Mouse (Mus musculus) right cerebral cortex, postnatal 36 days (tissue): Measurements from ENCODE around the gene Cog1.
A peak's percentile ranks its signal among the peaks of the same experiment; 100 is the strongest.

Experiments used
- DNase-seq, 2 experiments: peaks; one replicate each; pipeline ENCODE4 v3.0.0; 2022; ENCODE audit warnings: low spot score in 2 of 2, mixed read lengths in 1 of 2

The Cog1 gene

DNA sequence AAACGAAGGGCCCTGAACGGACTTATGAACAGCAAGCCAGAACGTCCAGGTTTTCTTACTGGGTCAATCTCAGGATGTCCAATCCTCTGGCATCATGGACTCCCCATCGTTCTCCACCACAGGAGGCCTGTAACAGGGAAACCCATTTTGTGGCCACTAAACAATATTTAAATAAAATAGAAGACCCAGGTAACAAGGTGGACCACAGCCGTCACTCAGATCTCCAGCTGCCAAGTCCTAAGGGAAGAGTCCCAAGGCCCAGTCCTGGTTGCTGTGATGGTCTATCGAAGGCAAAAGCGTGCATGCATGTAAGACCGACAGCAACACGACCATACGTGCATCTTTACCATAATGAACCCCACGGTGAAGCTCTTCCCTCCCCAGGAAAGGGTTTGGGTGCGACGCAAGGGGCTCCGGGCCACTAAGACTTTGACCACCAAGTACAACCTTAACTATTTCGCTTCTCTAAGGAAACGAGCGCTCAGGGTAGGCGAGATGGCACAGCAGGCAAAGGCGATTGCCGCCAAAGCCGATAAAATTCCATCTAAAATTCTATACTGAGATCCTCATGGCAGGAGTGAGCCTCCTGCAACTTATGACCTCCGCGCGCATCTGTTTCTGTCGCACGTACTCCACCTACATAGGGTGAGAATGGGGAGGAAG is at the start of gene Cog1:
TSS of gene Cog1 (plus strand) at position 480 of the 663 bp plus-strand sequence.
- no peak for DNase-seq

- DNase-seq, result no peak
These were observed 48.3 kb upstream of the Cog1 start for GRCm38 (mm10) chr11:113600526-113601245.

- no peak for DNase-seq
These were observed 47.2 kb upstream of the Cog1 start for GRCm38 (mm10) chr11:113601616-113602343.

DNA sequence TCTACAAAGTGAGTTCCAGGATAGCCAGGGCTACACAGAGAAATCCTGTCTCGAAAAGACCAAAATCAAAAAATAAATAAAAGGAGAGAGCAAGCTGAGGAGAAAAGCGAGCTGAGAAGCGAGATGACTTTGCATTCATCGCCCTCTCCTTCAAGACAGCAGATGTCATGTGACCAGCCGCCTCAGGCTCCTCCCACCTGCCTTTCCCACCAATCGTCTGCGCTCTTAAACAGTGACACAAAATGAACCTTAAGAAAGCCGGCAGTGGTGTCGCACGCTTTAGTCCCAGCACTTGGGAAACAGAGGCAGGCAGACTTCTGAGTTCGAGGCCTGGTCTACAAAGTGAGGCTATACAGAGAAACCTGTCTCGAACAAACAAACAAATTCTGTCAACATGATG is 41.4 kb upstream of the Cog1 start:
- no peak for DNase-seq

DNA sequence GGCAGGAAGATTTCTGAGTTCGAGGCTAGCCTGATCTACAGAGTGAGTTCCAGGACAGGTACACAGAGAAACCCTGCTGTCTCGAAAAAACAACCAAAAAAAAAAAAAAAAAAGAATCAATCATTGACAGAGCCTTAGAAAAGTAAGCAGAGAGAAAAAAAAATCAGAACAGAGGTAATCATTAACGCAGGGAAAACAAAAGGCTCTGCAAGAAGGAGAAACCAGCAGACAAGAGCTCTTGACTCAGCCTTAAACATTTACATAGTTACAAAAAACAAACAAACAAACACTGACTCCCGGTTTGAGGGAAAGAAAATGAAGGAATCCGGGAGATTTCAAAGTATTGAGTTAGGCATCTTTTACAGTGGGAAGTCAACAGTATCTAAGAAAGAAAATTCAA is 39.4 kb upstream of the Cog1 start:
- no peak for DNase-seq

DNA sequence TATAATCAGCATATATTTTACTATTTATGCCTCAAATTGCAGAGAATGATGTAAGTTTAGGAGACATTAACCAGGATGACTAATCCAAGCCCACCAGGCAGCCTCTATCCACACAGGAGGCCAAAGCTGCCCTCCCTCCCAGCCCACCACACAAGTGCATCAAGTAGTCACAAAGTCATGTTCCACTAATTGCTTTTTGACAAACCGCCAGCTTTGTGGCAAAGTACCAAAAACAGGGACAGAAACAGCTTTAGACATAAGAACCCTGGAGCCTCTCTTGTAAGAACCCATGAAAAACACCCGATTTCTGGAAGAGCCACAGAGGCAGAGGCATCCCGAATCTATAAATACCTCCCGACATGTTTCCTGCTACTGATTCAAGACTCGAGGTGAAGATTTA is 38.7 kb upstream of the Cog1 start:
- DNase-seq, result no peak

GRCm38 (mm10) chr11:113611112-113611646 is 37.8 kb upstream of the Cog1 start:
- DNase-seq, result peak in 1 of 2 experiments; percentile 54

GRCm38 (mm10) chr11:113611664-113612611 is 37.0 kb upstream of the Cog1 start:
- DNase-seq, result peak; percentile 24 to 36

DNA sequence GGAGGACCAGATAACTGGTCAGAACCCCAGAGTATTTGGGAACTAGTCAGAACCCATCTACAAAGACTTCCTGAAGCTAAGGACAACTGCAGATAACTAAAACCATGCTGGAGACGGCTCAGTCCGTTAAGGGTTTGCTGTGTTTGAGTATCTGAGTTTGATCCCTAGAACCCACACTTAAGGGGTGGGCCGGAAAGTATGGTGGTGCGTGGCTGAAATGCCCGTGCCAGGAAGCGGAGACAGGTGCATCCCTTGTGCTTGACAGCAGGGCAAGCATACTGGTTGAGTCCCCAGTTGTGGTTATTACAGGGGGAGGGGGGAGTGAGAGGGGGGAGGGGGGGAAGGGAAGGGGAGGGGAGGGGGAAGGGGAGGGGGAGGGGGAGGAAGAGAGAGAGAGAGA is 34.5 kb upstream of the Cog1 start:
- DNase-seq, result no peak

GRCm38 (mm10) chr11:113617132-113617911 is 31.6 kb upstream of the Cog1 start:
- DNase-seq, result peak; percentile 25 to 40

GRCm38 (mm10) chr11:113618303-113618671 is 30.7 kb upstream of the Cog1 start:
- no peak for DNase-seq

DNA sequence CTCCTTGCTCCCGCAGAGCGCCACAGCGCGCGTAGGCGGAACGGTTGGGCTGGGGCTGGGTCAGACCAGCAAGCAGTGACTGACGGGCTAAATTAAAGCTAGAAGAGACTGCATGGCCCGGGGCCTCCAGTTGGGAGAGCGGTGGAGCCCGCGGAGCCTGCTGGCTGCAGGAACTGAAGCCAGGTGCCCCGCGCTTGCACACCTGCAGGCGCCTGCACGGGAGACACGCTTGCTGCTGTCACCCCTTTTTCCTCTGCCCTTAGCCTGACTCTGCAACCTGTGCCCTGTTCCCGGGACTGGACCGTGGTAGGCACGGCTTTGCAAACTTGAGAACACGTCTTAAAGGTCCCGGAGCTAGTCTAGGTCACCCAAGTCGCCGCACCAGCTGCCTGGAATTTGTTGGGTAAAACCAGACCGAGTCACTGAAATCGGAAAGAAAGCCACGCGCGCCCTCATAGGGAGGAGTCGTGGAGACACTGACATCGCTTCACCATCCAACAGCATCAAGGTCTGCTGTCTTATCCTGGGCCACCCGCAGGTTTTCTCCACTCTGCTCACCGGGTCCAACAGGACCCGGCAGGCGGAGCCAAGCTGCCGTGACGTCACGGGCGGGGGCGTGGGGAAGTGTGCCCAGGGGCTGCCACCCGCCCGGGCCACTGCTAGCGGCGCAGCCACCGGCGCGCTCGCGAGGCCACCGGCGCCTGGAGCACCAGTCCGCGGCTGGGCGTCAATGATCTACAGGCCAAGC is 30.1 kb upstream of the Cog1 start, which contains the start of gene Sstr2:
TSS of gene Sstr2 (plus strand) at position 671 of the 748 bp plus-strand sequence.
- peak; percentile 68 to 76 for DNase-seq

GRCm38 (mm10) chr11:113619420-113620080 is 29.4 kb upstream of the Cog1 start:
- DNase-seq, result no peak

DNA sequence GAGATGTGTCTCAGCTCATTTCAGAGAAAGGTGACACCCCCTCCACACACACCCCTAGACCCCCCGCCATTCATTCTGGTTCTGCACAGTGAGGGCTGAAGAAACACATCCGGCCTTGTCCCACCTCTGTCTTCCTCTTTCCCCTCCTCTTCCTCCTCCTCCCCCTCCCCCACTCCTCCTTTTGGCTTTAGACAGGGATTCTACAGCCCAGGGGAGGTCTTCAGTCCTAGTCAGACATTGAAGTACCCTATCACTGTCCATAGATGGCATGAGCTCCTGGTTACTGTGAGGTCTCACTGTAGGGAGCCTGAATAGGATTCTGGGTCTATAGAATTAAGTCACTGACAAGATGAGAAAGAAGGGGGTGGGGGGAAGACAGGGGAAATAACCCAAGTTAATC is 28.0 kb upstream of the Cog1 start:
- DNase-seq, result no peak

GRCm38 (mm10) chr11:113622028-113622427 is 26.9 kb upstream of the Cog1 start:
- DNase-seq, result no peak

- DNase-seq, result no peak
These were observed 23.5 kb upstream of the Cog1 start for GRCm38 (mm10) chr11:113625437-113625836.

DNA sequence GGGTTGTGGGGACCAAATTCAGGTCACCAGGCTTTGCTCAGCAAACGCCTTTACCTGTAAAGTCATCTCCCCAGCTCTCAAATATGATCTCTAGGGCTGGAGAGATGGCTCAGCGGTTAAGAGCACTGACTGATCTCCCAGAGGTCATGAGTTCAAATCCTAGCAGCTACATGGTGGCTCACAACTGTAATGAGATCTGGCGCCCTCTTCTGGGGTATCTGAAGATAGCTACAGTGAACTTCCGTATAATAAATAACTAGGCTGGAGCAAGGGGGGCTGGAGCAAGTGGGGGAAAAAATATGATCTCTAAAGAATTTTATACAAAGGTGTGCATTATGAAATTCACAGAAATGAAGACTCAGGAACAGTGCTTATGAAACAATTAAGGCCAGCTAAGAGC is 21.2 kb upstream of the Cog1 start:
- DNase-seq, result no peak

GRCm38 (mm10) chr11:113630642-113631041 is 18.3 kb upstream of the Cog1 start:
- DNase-seq, result no peak

- no peak for DNase-seq
These were observed 17.7 kb upstream of the Cog1 start for GRCm38 (mm10) chr11:113631302-113631701.
